Mouse (Mus musculus) gastrocnemius, postnatal 14 days (tissue): ENCODE results near the gene Kdm4b. TPM values are rescaled to one million over a fixed set of nuclear protein-coding genes. Genes with fewer than 3 reads are reported as not detected.

Source experiments
- DNase-seq: peaks from one replicate; pipeline ENCODE4 v3.0.0; 2021; ENCODE audit warnings: mixed read lengths
- intact Hi-C: fragments of 180-260 bp; cut with DNase I; formaldehyde crosslinking; loops from one replicate; pipeline ENCODE4 v1.15.1; 2025; ENCODE audit warnings: low total_unique reads
- total RNA-seq, 2 experiments: library from RNA; stranded (reverse); gene quantifications; 2 replicates each; pipeline ENCODE4 v1.2.3; 2021

Gene Kdm4b
- total RNA-seq, 2 experiments from 2014 or later, result 24.1 to 27.2 TPM

DNA sequence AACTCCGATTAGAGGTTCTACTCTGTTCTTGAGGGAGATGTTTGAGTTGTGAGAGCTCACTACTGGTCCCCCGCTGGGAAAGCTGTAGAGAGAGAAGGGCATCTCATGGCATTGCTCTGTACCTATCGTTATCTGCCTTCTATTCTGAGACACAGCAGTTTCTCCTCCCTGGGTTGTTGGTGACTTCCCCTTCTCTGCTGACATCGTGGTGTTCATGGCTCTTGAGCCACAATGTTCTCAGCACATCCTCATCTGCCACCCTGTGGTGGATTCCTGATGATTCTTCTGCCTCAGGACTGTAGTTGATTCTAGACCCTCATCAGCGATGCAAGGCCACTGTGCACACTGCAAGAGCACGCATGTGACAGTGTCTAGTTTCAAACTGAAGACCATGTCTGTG, 11.9 kb downstream of the Kdm4b start:
- DNase-seq, result no peak
- intact Hi-C loops, result no loop called here

DNA sequence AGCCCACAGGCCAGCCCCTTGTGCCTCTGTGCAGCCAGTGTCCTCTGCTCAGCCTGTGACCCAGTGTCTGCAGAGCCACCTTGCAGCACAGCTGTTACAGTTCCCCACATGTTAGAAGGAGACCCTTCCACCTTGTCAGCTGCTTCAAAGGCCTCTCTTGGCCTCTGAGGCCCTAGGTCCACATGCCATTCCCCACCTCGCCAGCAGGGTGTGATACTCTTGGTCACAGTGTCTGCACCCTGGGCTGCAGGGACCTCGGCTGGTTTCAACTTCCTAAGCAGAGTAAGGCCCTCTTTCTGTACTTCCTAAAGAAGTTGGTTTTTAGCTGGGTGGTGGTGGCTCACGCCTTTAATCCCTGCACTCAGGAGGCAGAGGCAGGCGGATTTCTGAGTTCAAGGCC, 13.0 kb downstream of the Kdm4b start:
- intact Hi-C loops, result no loop called here
- peak; percentile 47 for DNase-seq

DNA sequence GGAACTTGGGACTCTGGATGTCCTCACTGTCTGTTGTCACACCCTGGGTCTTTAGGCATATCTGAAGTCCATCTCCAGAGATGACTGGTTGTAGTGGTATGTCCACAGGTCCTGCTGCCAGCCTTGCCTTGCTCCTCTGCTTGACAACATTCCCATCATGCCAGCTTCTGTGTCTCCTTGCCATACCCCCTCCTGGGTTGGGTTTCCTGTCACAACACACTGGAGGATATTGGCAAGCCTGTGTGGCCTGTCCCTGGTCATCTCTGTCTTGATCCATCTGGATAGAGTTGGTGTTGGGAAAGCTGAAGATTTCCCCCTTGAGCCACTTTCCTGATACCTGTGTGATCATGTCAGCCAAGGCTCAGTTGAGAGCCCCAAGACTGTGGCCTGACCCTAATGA, 14.9 kb downstream of the Kdm4b start:
- intact Hi-C loops, result loop anchor here (5.0 kb wide), 1 partner anchor 43 kb away; no protein-coding TSS in a partner anchor

DNA sequence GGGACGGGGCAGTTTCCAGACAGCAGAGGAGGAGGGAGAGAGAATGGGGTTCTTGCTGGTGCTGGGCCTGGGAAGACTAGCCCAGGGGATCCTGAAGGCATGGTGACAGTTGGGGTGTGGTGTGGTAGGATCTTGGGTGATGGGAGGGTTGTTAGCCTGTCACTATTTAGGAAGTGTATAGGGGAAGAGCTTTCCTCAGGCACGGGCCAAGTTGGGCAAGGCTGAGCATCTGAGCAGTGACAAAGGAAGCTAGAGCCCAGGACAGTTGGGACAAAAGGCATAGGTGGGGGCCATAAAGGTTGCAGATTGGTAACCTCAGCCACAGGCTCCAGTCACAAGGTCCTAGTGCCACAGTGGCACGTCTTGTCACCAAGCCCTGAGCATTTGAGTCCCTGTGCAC, 17.6 kb downstream of the Kdm4b start:
- intact Hi-C loops, result loop anchor here (5.0 kb wide), 1 partner anchor 46 kb away; no protein-coding TSS in a partner anchor
- no peak for DNase-seq

More for the DNA sequence above, 14.9 kb downstream of the Kdm4b start:
- no peak for DNase-seq

DNA sequence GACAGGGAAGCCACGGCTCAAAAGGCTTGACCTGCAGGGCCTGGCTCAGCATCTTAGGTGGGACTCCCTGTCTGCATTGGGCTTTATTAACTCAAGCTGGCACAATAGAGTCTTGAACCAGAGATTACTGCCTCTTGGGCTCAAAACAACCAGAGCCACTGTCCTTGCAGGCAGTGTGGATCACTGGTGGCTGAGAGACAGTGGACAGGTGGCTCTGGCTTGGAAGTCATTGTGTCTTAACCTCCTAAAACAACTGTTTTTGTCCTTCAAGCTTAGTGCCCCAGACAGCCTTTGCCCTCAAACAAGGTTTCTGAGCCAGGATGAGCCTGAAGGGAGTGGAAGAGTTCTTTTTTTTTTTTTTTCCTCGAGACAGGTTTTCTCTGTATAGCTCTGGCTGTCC, 19.5 kb downstream of the Kdm4b start:
- intact Hi-C loops, result no loop called here
- DNase-seq, result no peak

DNA sequence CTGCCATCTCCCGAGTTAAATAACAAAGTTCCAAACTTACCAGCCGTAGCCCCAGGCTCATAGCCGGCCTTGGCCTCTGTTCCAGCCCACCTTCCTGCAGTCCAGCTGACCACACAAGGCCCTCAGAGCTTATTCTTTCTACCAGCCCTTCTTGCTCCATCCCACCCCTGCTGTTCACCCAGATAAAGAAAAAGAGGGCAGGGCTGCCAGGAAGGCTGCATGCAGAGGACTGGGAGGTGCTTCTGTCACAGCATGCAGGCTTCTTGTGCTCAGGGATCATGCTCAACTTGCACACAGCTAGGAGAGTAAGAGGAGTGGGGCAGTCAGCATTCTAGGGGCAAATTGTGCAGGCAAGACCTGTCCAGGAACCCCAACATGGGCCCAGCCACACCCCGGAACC, 22.3 kb downstream of the Kdm4b start:
- intact Hi-C loops, result no loop called here
- DNase-seq, result no peak

DNA sequence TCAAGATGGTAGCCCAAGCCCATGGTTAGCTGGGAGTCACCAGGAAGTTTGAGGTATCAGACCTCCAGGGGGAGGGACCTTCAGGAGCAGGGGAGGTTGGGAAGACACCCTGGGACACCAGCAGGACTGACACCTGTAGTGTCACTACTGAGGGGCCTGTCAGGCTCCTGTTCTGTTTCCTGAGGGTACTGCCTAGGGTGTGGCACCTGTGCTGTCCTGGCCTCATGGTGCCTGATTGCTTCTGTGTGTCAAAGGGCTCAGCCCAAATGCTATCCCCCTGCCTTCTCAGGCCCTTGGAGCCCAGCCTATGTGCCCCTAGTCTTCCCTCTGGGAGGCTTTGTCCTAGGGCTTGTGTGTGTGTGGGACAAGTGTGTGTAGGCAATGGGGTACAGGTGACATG, 22.7 kb downstream of the Kdm4b start:
- no peak for DNase-seq
- intact Hi-C loops, result no loop called here

DNA sequence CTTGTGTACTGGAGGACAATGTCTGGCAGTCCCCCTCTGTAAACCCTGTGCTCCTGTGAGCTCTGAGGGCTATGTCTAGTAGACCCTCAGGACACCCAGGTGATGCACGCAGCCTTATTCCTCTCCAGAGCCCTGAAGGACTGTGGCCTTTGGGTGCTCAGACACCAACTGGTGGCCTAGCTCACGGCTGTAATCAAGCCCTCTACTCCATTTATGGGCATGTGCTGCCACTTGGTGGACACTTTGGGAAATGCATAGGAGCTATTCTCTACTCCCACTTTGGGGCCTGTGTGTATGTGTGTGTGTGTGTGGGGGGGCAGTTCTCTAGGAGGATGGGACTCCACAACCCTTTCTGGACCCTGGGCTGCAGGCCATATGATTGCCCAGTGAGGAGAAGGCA, 24.8 kb downstream of the Kdm4b start:
- peak; percentile 83 for DNase-seq
- intact Hi-C loops, result no loop called here

DNA sequence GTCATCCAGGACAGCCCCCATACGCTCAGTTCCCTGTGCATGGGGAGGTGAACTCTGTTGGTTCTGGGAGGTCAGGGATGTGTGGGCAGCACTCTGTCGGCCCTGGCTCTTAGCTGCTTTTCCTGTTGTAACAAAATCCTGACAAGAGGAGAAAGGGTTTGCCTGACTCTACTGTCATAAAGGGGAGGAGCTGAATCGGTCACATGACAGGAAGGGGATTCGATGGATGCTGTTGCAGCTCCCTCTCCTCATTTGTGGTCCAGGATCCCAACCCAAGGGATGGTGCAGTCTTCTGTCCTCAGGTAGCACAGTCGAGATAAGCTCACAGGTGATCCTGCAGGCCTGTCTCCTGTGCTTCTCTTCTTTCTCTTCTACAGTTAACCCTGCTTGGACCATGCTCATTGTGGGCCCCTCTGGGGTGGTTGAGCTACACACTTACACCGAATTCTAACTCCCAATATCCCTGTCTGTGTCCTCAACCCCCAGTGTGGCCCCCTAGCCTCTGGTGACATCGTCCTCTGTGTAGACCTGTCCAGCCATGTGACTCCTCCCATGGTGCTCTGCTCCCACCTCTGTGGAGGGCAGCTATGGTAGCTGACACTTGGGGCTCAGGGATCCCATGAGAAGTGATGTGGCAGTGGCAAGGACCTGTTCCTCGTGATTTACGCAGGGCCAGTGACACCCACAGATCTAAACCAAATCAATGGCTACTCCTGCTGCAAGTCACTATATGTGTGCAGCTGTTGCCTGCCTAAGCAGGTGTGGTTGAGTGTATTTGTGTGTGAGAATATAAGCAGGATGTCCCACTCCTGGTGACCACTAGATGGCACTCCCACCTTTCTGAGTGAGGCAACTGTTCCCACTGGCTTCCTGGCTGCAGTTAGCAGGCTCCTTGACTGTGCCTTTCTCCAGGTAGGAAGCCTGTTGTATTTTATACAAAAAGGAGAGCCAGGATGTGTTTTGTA, 31.3 kb downstream of the Kdm4b start:
- intact Hi-C loops, result loop anchor here (2.0 kb wide), 2 partner anchors 122 to 202 kb away; no protein-coding TSS in a partner anchor
- DNase-seq, result peak; percentile 57

DNA sequence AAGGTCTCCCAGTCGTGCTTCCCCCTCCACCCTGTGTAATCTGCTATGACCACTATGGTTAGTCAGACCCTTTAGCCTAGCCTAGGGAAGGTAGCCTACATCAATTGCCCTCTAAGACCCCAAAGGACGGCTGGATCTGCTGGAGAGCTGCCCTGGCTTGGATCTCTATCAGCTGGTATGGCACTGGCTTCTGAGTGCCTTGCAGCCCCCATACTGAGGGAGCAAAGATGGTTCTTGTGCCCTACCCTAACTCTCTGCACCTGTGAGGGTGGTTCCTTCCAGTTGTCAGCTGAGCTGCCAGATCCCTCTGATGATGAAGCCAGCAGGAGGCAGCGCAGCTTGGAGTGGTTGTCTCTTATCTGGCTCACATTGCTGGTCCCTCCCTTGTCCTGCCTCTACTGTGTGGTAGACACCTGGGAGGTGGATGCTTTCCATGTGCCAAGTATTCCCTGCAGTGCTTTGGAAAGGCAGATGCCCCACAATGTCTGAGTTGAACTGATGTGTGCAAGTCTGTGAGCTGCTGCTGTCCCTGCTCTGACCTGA, 33.4 kb downstream of the Kdm4b start:
- no peak for DNase-seq
- intact Hi-C loops, result no loop called here

DNA sequence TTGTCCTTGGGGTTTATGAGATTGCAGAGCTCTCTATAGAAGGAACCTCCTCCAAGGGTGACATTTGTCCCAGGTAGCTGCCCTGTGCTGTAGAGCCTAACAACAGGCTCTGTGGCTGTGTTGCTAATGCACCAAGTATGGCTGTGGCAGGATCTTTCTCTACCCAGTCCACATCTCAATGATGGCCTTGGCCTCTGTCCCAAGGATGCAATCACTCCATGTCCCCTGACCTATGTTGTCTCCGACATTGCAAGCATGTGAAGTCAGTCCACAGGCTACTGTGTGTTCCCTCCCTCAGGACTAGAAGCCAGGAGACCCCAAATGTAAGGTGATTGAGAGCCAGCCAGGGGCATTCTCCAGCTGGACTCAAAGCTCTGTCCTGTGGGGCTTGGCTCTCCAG, 34.0 kb downstream of the Kdm4b start:
- intact Hi-C loops, result no loop called here

DNA sequence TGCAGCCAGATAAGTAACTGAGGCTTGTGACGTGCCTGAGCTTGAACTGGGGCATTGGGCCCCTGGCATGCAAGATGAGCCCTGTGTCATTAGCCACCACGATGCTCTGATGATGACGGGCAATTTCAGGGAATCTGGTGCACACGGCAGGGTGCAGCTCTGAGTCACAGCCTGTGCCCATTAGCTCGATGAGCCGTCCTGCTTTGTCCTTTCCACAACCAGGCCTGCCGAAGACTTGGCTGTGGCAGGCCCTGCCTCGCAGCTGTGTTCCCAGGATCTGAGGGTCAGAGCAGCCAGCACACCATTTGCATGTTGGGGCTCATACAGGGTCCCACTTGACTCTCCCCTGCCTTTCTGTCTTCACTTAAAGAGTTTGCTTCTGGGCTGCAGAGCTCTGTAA, 34.6 kb downstream of the Kdm4b start:
- intact Hi-C loops, result no loop called here

More for the DNA sequence above, 34.0 kb downstream of the Kdm4b start:
- no peak for DNase-seq

DNA sequence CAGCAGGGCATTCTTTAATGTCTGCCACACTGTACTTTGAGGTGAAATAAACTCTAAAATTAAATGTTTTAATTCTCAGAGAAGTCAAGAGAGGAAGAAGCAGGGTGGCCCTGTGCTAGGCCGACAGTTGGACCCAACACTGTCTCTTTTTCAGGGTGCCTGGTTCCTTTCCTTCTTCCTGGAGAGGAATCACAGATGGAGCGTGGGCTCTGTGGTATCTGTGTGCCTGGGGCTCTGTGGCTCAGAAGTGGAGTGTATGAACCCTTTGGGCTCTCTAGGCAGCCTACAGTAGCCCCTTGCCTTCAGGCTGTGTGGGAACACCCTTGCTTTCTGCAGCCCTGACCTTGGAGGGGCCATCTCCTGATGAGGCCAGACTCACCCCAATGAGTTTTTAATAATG, 35.7 kb downstream of the Kdm4b start:
- DNase-seq, result no peak
- intact Hi-C loops, result no loop called here

More for the DNA sequence above, 34.6 kb downstream of the Kdm4b start:
- DNase-seq, result no peak

DNA sequence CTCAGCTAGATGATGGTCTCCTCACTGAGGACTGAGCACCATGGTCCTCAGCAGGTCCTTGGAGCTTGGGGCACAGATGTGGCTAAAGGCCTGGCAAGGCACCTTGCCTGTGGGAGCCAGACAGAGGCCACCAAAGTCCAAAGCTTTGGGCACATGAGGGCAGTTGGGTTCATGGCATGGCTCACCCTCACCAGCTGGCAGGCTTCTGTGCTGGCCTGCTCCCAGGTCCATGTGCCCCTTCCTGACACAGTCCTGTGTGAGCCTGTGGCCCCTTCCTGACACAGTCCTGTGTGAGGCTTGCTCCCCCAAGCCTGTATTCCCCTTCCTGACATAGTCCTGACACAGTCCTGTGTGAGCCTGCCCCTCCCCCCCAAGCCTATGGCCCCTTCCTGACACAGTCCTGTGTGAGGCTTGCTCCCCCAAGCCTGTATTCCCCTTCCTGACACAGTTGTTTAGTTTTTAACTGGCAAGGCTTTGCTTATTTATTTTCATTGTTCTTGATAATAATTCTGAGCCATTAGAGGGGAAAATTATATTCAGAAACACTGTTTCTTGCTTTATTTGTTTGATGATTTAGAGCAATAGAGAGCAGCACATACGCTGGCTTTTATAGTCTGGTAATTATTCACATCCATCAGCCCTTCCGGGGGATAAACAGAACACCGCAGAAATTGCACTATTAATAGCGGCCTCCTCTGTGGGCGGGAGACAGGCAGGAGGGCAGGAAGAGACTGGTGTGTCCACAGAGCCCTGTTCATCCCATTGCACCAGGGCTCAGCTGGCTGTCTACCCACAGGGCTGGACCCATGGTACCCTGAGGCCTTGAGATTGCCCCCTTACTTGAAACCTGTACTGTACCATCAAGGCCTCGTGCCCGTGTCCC, 40.2 kb downstream of the Kdm4b start:
- intact Hi-C loops, result no loop called here
- DNase-seq, result no peak

DNA sequence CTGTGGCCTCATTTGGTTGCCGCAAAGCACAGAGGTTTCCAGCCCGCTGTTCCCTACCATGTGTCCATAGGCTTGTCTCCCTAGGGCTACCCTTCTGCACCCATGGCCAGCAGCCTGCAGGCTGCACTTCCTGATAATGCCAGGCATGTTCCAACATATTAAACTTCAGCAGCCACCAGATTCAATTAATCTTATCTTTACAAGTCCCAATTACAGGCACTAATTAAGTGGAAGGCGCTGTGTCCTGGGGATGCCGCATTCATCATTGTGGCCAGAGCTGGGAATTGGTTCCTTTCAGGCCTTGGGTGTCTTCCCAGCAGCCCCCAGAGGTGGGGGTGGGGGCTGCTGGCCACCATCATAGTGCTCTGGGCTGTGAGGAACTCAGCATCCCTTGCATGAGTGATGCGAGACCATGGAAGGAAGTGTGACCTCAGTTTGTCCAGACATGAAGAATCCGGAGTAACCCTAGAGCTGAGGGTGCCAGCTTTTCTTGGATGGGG, 42.5 kb downstream of the Kdm4b start:
- intact Hi-C loops, result no loop called here
- no peak for DNase-seq

DNA sequence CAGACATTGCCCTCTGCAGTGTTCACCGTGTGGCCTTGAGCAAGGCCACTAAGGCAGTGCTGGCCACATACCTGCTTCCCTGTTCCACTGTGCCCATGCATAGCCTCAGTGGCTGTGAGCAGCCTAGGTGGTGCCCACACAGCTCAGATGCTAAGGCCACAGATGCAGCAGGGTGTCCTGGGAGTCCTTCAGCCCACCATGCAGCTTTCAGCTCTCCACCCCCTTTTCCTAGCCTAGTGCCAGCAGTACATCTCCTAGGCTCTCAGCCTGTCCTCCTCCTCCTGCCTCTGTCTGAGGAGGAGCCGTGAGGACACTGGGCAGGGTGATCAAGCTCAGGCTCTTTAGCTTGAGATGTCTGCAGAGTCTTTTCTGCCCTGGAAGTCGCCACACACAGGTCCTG, 44.2 kb downstream of the Kdm4b start:
- intact Hi-C loops, result no loop called here

DNA sequence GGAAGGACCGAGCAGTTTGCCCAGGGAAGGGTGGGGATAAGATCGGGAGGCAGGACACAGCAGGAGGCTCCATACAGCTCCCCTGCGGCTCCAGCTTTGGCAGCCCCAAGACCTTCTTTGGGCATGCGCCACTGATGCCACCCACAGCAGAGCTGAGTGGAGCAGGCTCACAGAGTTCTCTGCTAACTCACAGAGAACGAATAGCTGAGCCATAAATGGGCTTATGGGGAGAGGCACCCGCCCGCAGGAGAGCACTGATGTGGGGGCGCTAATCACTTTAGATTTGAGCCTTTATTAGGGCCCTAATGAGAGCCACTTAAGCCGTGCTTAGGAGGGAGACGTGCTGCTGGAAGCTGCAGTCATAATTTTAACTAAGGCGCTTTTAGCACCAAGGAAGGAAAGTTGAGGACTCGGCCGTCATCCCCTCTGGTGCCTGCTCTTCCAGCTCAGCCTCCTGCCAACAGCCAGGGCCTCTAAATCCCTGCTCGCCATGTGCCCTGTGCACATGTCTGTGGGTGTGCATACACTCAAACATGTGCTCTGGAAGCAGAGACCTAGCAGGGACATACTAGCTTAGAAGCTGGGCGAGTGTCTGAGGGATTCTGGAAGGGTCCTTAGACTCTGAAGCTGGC, 45.3 kb downstream of the Kdm4b start:
- DNase-seq, result no peak
- intact Hi-C loops, result no loop called here

More for the DNA sequence above, 44.2 kb downstream of the Kdm4b start:
- DNase-seq, result no peak

DNA sequence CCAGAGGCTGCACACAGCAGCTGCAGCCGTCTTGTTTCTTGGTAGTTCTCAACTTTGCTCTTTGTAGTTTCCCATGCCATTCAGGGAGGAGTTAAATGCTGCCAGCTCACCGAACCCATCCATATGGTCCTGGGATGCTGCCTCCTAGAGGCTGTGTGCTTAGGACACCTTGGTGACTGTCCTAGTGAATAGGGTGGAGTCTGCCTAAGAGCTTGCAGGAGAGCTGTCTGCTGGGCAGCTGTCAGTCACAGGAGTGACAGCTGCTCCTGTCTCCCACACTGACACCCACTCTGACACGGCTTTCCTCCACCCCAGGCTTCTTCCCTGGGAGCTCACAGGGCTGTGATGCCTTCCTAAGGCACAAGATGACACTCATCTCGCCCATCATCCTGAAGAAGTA, 46.2 kb downstream of the Kdm4b start:
- intact Hi-C loops, result no loop called here

More for the DNA sequence above, 46.2 kb downstream of the Kdm4b start:
- DNase-seq, result no peak
